Mouse (Mus musculus) liver, embryonic 13.5 days (tissue): ENCODE measurements around the gene Prl4a1. TPM values are rescaled to one million over a fixed set of nuclear protein-coding genes. Genes with fewer than 3 reads are reported as not detected.
"Not testable (repeated sequence)": the region's sequence is repeated elsewhere in the genome, so short reads cannot be mapped to it uniquely, and the experiment has no call there.

ENCODE experiments used
- ATAC-seq: fragments of 200-750 bp; cut with Nextera tagmentation; 2 replicates; pipeline ENCODE4 v1.8.0; 2017; ENCODE audit warnings: low read depth, mild to moderate bottlenecking, moderate number of reproducible peaks, moderate library complexity
- DNase-seq: peaks from one replicate; pipeline ENCODE4 v3.0.0; 2022
- H3K27ac ChIP-seq: fragments of 300-500 bp; sonication (generic); 2 replicates; pipeline ENCODE4 v1.5.1; 2015; ENCODE audit warnings: moderate library complexity, mild to moderate bottlenecking, inconsistent platforms
- H3K27me3 ChIP-seq: fragments of 300-500 bp; sonication (generic); 2 replicates; pipeline ENCODE4 v1.6.1; 2015; ENCODE audit warnings: mild to moderate bottlenecking, inconsistent platforms
- H3K36me3 ChIP-seq: fragments of 300-500 bp; sonication (generic); 2 replicates; pipeline ENCODE4 v1.6.1; 2015; ENCODE audit warnings: mild to moderate bottlenecking, inconsistent platforms
- H3K4me1 ChIP-seq: fragments of 300-500 bp; sonication (generic); replicated peaks from 2 replicates; pipeline ENCODE4 v1.6.1; 2015; ENCODE audit warnings: inconsistent platforms
- H3K4me2 ChIP-seq: fragments of 300-500 bp; sonication (generic); 2 replicates; pipeline ENCODE4 v1.6.1; 2015; ENCODE audit warnings: inconsistent platforms, mild to moderate bottlenecking, moderate library complexity
- H3K4me3 ChIP-seq: fragments of 300-500 bp; sonication (generic); replicated peaks from 2 replicates; pipeline ENCODE4 v1.5.1; 2015; ENCODE audit warnings: mild to moderate bottlenecking, inconsistent platforms
- H3K9ac ChIP-seq: fragments of 300-500 bp; sonication (generic); 2 replicates; pipeline ENCODE4 v1.6.1; 2015; ENCODE audit warnings: mild to moderate bottlenecking, inconsistent platforms
- H3K9me3 ChIP-seq: fragments of 300-500 bp; sonication (generic); replicated peaks from 2 replicates; pipeline ENCODE4 v1.6.1; 2016; ENCODE audit warnings: inconsistent platforms
- WGBS: fragments of 180-500 bp; shearing (Covaris S2); methylation state at CpG from one replicate; pipeline ENCODE4 v1.1.7; 2015; ENCODE audit not compliant: insufficient replicate concordance; 5-methylcytosine and 5-hydroxymethylcytosine counted together
- polyA plus RNA-seq: library from polyadenylated mRNA; unstranded; fragments of >200 nt; fragmentation: Nextera tagmentation; extraction: Ambion mirVana; gene quantifications from 2 replicates; pipeline ENCODE4 v1.2.1, GENCODE M21; 2015

The Prl4a1 gene
- polyA plus RNA-seq = not detected in 2 replicates

DNA sequence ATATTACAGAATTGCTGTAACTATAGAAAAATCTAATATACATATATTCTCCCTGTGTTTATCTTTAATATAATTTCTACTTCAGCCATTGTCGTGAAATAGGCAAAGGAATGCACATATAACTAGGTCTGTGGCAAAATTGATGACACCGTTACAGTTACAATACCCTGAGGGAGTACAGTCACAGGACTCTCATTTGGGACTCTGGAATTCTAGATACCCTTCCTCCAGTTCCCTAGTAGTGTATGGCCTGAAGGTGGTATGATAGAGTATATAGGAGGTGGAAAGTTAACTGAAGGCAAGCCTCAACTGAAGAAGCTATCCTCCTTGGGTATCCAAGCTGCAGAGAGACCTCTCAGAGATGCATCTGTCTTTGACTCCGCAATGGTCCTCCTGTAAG, at the start of gene Prl4a1:
Gene Prl4a1 (plus strand): TSS at position 301 of the 400 bp plus-strand sequence.
- no peak within 1 kb of the TSS for H3K27ac ChIP-seq
- no peak within 1 kb of the TSS for H3K4me2 ChIP-seq
- H3K27me3 ChIP-seq = no peaks in the 10 kb centered on the region
- no peaks in the 10 kb centered on the region for H3K9me3 ChIP-seq
- ATAC-seq (no peak), DNase-seq (no peak)
- no peak within 1 kb of the TSS for H3K9ac ChIP-seq
- H3K4me3 ChIP-seq = no peak within 1 kb of the TSS
- no peaks in the 10 kb centered on the region for H3K4me1 ChIP-seq
- no peaks in the 10 kb centered on the region for H3K36me3 ChIP-seq
- WGBS = 64% methylated on average over 3 of the region's 3 CpGs

- no peak overlapping the region for H3K9ac ChIP-seq
- H3K4me2 ChIP-seq = no peak overlapping the region
- H3K9me3 ChIP-seq = no peaks in the 10 kb centered on the region
- no peak overlapping the region for H3K27ac ChIP-seq
- no peaks in the 10 kb centered on the region for H3K4me1 ChIP-seq
- H3K4me3 ChIP-seq = no peak overlapping the region
- WGBS = 43% methylated on average over 1 of the region's 1 CpGs
- H3K27me3 ChIP-seq = no peaks in the 10 kb centered on the region
- no peak for ATAC-seq
- DNase-seq = no peak
- no peaks in the 10 kb centered on the region for H3K36me3 ChIP-seq
These were observed 43.1 kb upstream of the Prl4a1 start for GRCm38 (mm10) chr13:27972931-27973330.

DNA sequence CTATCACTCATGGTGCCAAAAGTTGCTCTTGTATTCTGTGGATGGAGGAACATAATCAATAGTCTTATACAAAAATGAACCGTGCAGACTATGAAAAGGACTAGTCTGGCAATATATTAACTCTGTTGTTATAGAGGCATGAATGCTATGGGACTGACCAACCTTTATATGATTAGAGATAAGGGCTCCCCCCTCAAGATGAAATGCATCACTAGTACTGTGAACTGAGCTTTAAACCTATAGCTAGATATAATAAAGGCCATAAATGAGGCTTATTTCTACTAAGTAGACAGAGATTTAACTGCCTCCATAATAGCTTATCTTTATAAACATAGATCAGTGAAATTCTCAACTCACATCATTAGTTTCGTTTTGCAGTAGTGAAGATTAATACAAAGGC, 41.7 kb upstream of the Prl4a1 start:
- ATAC-seq, H3K9ac ChIP-seq, H3K9me3 ChIP-seq, H3K27me3 ChIP-seq, DNase-seq, H3K27ac ChIP-seq, H3K4me2 ChIP-seq, H3K36me3 ChIP-seq, H3K4me3 ChIP-seq, H3K4me1 ChIP-seq: not testable (repeated sequence)
- WGBS = 50% methylated on average over 2 of the region's 2 CpGs

DNA sequence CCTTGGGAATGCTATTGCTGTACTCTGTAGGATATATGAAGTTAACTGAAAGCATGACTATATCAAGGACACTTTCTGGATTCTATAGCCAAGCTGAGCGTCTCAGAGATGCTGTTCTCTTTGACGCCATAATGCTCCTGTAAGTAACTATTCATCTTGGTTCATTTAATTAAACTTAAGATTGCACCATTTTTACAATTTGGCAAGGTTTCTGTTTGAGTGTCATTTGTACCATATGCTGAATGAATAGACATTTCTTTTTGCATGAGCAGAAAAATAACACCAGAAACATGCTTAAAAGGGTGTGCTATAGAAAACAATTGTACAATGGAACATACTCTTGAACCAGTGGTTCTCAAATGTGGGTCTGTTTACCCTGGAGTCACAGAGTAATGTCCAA, 38.4 kb upstream of the Prl4a1 start:
- H3K9me3 ChIP-seq = no peaks in the 10 kb centered on the region
- DNase-seq = no peak
- no peak overlapping the region for H3K4me3 ChIP-seq
- H3K27ac ChIP-seq = no peak overlapping the region
- no peak overlapping the region for H3K4me2 ChIP-seq
- 63% methylated on average over 2 of the region's 2 CpGs for WGBS
- ATAC-seq = no peak
- H3K27me3 ChIP-seq = no peaks in the 10 kb centered on the region
- H3K4me1 ChIP-seq = no peaks in the 10 kb centered on the region
- no peak overlapping the region for H3K9ac ChIP-seq
- H3K36me3 ChIP-seq = no peaks in the 10 kb centered on the region

DNA sequence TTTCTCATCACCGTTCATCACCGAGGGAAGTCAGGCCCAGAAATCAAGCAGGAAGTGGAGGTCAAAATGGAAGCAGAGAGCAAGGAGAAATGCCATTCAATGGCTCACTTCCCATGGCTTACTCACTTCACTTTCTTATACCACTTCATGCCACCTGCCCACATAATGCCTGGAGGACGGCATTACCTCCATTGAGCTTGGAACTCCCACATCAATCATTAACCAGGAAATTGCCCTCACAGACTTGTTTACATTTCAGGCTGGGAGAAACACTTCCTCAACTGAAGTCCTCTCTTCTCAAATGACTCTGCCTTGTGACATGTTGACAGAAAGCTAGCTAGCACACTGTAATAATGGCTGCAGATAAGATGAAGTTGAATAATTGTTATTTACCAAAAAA, 19.5 kb upstream of the Prl4a1 start:
- not testable (repeated sequence) for H3K9ac ChIP-seq, H3K4me2 ChIP-seq, H3K4me3 ChIP-seq, H3K9me3 ChIP-seq, DNase-seq, H3K27ac ChIP-seq, H3K36me3 ChIP-seq, H3K4me1 ChIP-seq, ATAC-seq, H3K27me3 ChIP-seq
- WGBS = 60% methylated on average over 3 of the region's 3 CpGs

- no peaks in the 10 kb centered on the region for H3K4me1 ChIP-seq
- H3K27me3 ChIP-seq = no peaks in the 10 kb centered on the region
- no peak overlapping the region for H3K4me2 ChIP-seq
- no peaks in the 10 kb centered on the region for H3K36me3 ChIP-seq
- no peak overlapping the region for H3K27ac ChIP-seq
- DNase-seq = no peak
- H3K9ac ChIP-seq = no peak overlapping the region
- no peak overlapping the region for H3K4me3 ChIP-seq
- H3K9me3 ChIP-seq = no peaks in the 10 kb centered on the region
- ATAC-seq = no peak
These were observed 13.3 kb downstream of the Prl4a1 start for GRCm38 (mm10) chr13:28029330-28029729.

DNA sequence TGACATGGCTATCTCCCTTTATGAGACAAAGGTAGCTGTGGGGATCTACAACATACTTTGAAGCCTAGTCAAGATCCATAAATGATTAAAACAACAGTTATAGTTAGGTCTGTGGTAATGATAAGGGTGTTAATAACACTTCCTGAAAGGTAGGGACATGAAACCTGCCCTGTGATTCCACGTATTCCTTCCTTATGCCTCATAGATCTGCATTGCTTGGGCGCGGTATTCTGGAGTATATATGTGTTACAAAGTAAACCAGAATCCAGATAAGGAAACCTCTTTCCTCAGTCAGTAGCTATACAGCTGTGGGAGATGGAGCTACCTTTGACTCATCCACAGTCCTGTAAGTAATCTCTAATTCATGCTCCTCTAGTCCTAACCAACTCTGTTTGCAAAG, 53.3 kb downstream of the Prl4a1 start:
- no peak for ATAC-seq
- 71% methylated on average over 3 of the region's 3 CpGs for WGBS

More for the DNA sequence above, 53.3 kb downstream of the Prl4a1 start:
- H3K4me1 ChIP-seq = no peaks in the 10 kb centered on the region
- no peak overlapping the region for H3K9ac ChIP-seq
- H3K36me3 ChIP-seq = no peaks in the 10 kb centered on the region
- H3K27ac ChIP-seq = no peak overlapping the region
- no peaks in the 10 kb centered on the region for H3K9me3 ChIP-seq
- no peak for DNase-seq
- no peak overlapping the region for H3K4me3 ChIP-seq
- H3K27me3 ChIP-seq = no peaks in the 10 kb centered on the region
- no peak overlapping the region for H3K4me2 ChIP-seq

Other genes starting within 250 kb of the Prl4a1 start
- gene Prl7c1, start 235.4 kb upstream of the Prl4a1 start, polyA plus RNA-seq = not detected in 2 replicates
- not detected in 2 replicates for gene Prl2a1, start 214.6 kb upstream of the Prl4a1 start, polyA plus RNA-seq
- gene Prl2c1, start 166.9 kb upstream of the Prl4a1 start, polyA plus RNA-seq = not detected in 2 replicates
- not detected in 2 replicates for gene Prl5a1, start 126.3 kb downstream of the Prl4a1 start, polyA plus RNA-seq
- 6.4 and 10.9 TPM in 2 replicates for gene Gm11361, start 241.3 kb downstream of the Prl4a1 start, polyA plus RNA-seq